Mouse (Mus musculus) Patski (cell line): ENCODE results near the gene Scamp5. TPM values are rescaled to one million over a fixed set of nuclear protein-coding genes. Genes with fewer than 3 reads are reported as not detected.

Experiments used
- ATAC-seq: fragments of 100-300 bp; one replicate; pipeline ENCODE4 v1.8.0; 2021
- CTCF ChIA-PET: fragments of 350-600 bp; sonication (Branson Sonifier 250); formaldehyde crosslinking; loops from one replicate; lab custom pipeline; 2022; ENCODE audit warnings: inconsistent platforms; lab: Charles Lee
- POLR2A ChIA-PET: fragments of 350-600 bp; sonication (Branson Sonifier 250); formaldehyde crosslinking; loops from one replicate; lab custom pipeline; 2022; ENCODE audit warnings: antibody characterized with exemption, inconsistent platforms; lab: Charles Lee
- DNase-seq: peaks from one replicate; pipeline ENCODE4 v3.0.0-alpha.2; 2011; ENCODE audit warnings: low read depth, low spot score
- H3K27me3 ChIP-seq: fragments of 371-371 bp; one replicate; pipeline ENCODE4 v1.5.1; 2021
- CTCF ChIP-seq: fragments of 100-300 bp; IDR thresholded peaks from one replicate; pipeline ENCODE4 v1.5.1; 2021
- in situ Hi-C: fragments of 300-500 bp; cut with MboI; formaldehyde crosslinking; loops from 3 replicates; pipeline ENCODE4 v1.11.1; 2018; ENCODE audit warnings: low pct_unique_long_range_greater_than_20kb, mixed read lengths
- polyA plus RNA-seq: library from polyadenylated mRNA; unstranded; gene quantifications from one replicate; pipeline ENCODE4 v1.2.3, GENCODE M21; 2021

Gene Scamp5
- polyA plus RNA-seq, result 73.0 TPM

GRCm38 (mm10) chr9:57467896-57468549, at the start of gene Scamp5:
Gene Scamp5 (minus strand): TSS chr9:57468060.
- in situ Hi-C loops, result no loop called here
- peak; percentile 47 for ATAC-seq
- TF ChIP-seq CTCF, result no peak
- CTCF ChIA-PET, result interaction anchor here (0.7 to 1.4 kb wide), 2 partner anchors 10 to 18 kb away, joined by 3 to 5 read pairs; no protein-coding TSS in a partner anchor
- peak; percentile 49 for DNase-seq
- POLR2A ChIA-PET, result interaction anchor here (0.6 kb wide), 4 partner anchors 16 to 1371 kb away, joined by 3 read pairs; no protein-coding TSS in a partner anchor
- H3K27me3 ChIP-seq, result no peaks in the 10 kb centered on the region

- DNase-seq, result no peak
- CTCF ChIA-PET, result interaction anchor here (0.7 to 4.3 kb wide), 15 partner anchors 9 to 311 kb away, joined by 3 to 43 read pairs (median 3); no protein-coding TSS in a partner anchor
- POLR2A ChIA-PET, result interaction anchor here (0.6 kb wide), 1 partner anchor 229 kb away, joined by 3 read pairs; no protein-coding TSS in a partner anchor
- TF ChIP-seq CTCF, result peak; percentile 87
- no peaks in the 10 kb centered on the region for H3K27me3 ChIP-seq
- ATAC-seq, result no peak
- in situ Hi-C loops, result no loop called here
These were observed 49.3 kb upstream of the Scamp5 start for GRCm38 (mm10) chr9:57517113-57517512.

- no peak for TF ChIP-seq CTCF
- no peaks in the 10 kb centered on the region for H3K27me3 ChIP-seq
- ATAC-seq (no peak), DNase-seq (no peak)
- POLR2A ChIA-PET, result no interaction called here
- CTCF ChIA-PET, result no interaction called here
- in situ Hi-C loops, result no loop called here
These were observed 42.7 kb upstream of the Scamp5 start for GRCm38 (mm10) chr9:57510577-57510976.

GRCm38 (mm10) chr9:57505700-57506099, 37.8 kb upstream of the Scamp5 start:
- TF ChIP-seq CTCF, result no peak
- ChIA-PET POLR2A (interaction anchor here (1.3 kb wide), 1 partner anchor 9 kb away, joined by 4 read pairs; no protein-coding TSS in a partner anchor), CTCF (interaction anchor here (0.7 to 2.0 kb wide), 4 partner anchors 11 to 107 kb away, joined by 3 to 9 read pairs (median 3); no protein-coding TSS in a partner anchor)
- peaks cover 5% of the 10 kb centered on the region for H3K27me3 ChIP-seq
- DNase-seq (no peak), ATAC-seq (peak; percentile 67)
- in situ Hi-C loops, result no loop called here

GRCm38 (mm10) chr9:57504891-57505290, 37.0 kb upstream of the Scamp5 start:
- no peak for TF ChIP-seq CTCF
- peaks cover 5% of the 10 kb centered on the region for H3K27me3 ChIP-seq
- CTCF ChIA-PET, result interaction anchor here (0.7 to 2.0 kb wide), 2 partner anchors 12 to 19 kb away, joined by 3 to 9 read pairs; no protein-coding TSS in a partner anchor
- DNase-seq, result no peak
- POLR2A ChIA-PET, result interaction anchor here (1.3 kb wide), 1 partner anchor 9 kb away, joined by 4 read pairs; no protein-coding TSS in a partner anchor
- ATAC-seq, result no peak
- in situ Hi-C loops, result no loop called here

- DNase-seq (no peak), ATAC-seq (no peak)
- ChIA-PET POLR2A (no interaction called here), CTCF (no interaction called here)
- no peak for TF ChIP-seq CTCF
- in situ Hi-C loops, result no loop called here
- peaks cover 5% of the 10 kb centered on the region for H3K27me3 ChIP-seq
These were observed 36.5 kb upstream of the Scamp5 start for GRCm38 (mm10) chr9:57504381-57504700.

- TF ChIP-seq CTCF, result no peak
- POLR2A ChIA-PET, result no interaction called here
- peaks cover 8% of the 10 kb centered on the region for H3K27me3 ChIP-seq
- ATAC-seq (no peak), DNase-seq (no peak)
- in situ Hi-C loops, result no loop called here
- CTCF ChIA-PET, result no interaction called here
These were observed 35.9 kb upstream of the Scamp5 start, which contains the start of gene Rpp25 for GRCm38 (mm10) chr9:57503622-57504380. Gene Rpp25 (plus strand): TSS chr9:57504026.

GRCm38 (mm10) chr9:57502911-57503621, 35.2 kb upstream of the Scamp5 start:
- ChIA-PET CTCF (no interaction called here), POLR2A (no interaction called here)
- DNase-seq (no peak), ATAC-seq (no peak)
- TF ChIP-seq CTCF, result no peak
- H3K27me3 ChIP-seq, result peaks cover 8% of the 10 kb centered on the region
- in situ Hi-C loops, result no loop called here

- H3K27me3 ChIP-seq, result peaks cover 8% of the 10 kb centered on the region
- in situ Hi-C loops, result no loop called here
These were observed 34.0 kb upstream of the Scamp5 start for GRCm38 (mm10) chr9:57501861-57502260.

GRCm38 (mm10) chr9:57501452-57501851, 33.6 kb upstream of the Scamp5 start:
- H3K27me3 ChIP-seq, result peaks cover 8% of the 10 kb centered on the region
- in situ Hi-C loops, result no loop called here
- no peak for TF ChIP-seq CTCF
- POLR2A ChIA-PET, result no interaction called here
- DNase-seq (no peak), ATAC-seq (no peak)
- CTCF ChIA-PET, result no interaction called here

More at GRCm38 (mm10) chr9:57501861-57502260, 34.0 kb upstream of the Scamp5 start:
- ChIA-PET POLR2A (no interaction called here), CTCF (no interaction called here)
- no peak for TF ChIP-seq CTCF
- ATAC-seq (no peak), DNase-seq (no peak)
